Mouse (Mus musculus): ENCODE measurements around the gene Speer4b. TPM values are rescaled to one million over a fixed set of nuclear protein-coding genes. Genes with fewer than 3 reads are reported as not detected.
"Not testable (repeated sequence)": the region's sequence is repeated elsewhere in the genome, so short reads cannot be mapped to it uniquely, and the experiment has no call there.

Speer4b gene
- total RNA-seq (2015) (not detected in 2 replicates), total RNA-seq (2017) (not detected in 2 replicates)

- not testable (repeated sequence) for ATAC-seq (ENCODE audit: poor library complexity, severe bottlenecking)
Measured at GRCm38 (mm10) chr5:27501338-27501737, at the start of gene Speer4b. TSS of gene Speer4b (minus strand) at chr5:27501438.

GRCm38 (mm10) chr5:27549291-27549690 is 48.1 kb upstream of the Speer4b start:
- ATAC-seq (ENCODE audit: poor library complexity, severe bottlenecking): no peak

GRCm38 (mm10) chr5:27544816-27545270 is 43.6 kb upstream of the Speer4b start:
- ATAC-seq (ENCODE audit: poor library complexity, severe bottlenecking): no peak

- no peak for ATAC-seq (ENCODE audit: poor library complexity, severe bottlenecking)
Measured at GRCm38 (mm10) chr5:27526906-27527305, 25.7 kb upstream of the Speer4b start.

- ATAC-seq (ENCODE audit: poor library complexity, severe bottlenecking): no peak
Measured at GRCm38 (mm10) chr5:27518716-27519115, 17.5 kb upstream of the Speer4b start.

GRCm38 (mm10) chr5:27490942-27491341 is 10.3 kb downstream of the Speer4b start:
- no peak for ATAC-seq (ENCODE audit: poor library complexity, severe bottlenecking)

GRCm38 (mm10) chr5:27486138-27486537 is 15.1 kb downstream of the Speer4b start:
- ATAC-seq (ENCODE audit: poor library complexity, severe bottlenecking): no peak

GRCm38 (mm10) chr5:27481706-27482105 is 19.5 kb downstream of the Speer4b start:
- no peak for ATAC-seq (ENCODE audit: poor library complexity, severe bottlenecking)

- ATAC-seq (ENCODE audit: poor library complexity, severe bottlenecking): no peak
Measured at GRCm38 (mm10) chr5:27474964-27475465, 26.2 kb downstream of the Speer4b start.

GRCm38 (mm10) chr5:27457686-27458085 is 43.6 kb downstream of the Speer4b start:
- ATAC-seq (ENCODE audit: poor library complexity, severe bottlenecking): no peak

GRCm38 (mm10) chr5:27456981-27457380 is 44.3 kb downstream of the Speer4b start:
- ATAC-seq (ENCODE audit: poor library complexity, severe bottlenecking): no peak

GRCm38 (mm10) chr5:27454386-27454785 is 46.9 kb downstream of the Speer4b start:
- no peak for ATAC-seq (ENCODE audit: poor library complexity, severe bottlenecking)

- no peak for ATAC-seq (ENCODE audit: poor library complexity, severe bottlenecking)
Measured at GRCm38 (mm10) chr5:27453201-27453845, 47.9 kb downstream of the Speer4b start.

All from megakaryocyte, adult 5-6 weeks (primary cell).